Mouse (Mus musculus): Measurements from ENCODE around the gene Slbp.

Gene Slbp

GRCm38 (mm10) chr5:33629301-33629987 lies 22.9 kb downstream of the Slbp start, which contains the start of the genes Fam53a and Gm9903:
TSS of gene Fam53a (minus strand) at chr5:33629635.
TSS of gene Gm9903 (plus strand) at chr5:33629925.
- CTCF ChIA-PET = interaction anchor here (0.8 to 1.1 kb wide), 2 partner anchors 11 to 39 kb away, joined by 3 read pairs; no protein-coding TSS in a partner anchor

DNA sequence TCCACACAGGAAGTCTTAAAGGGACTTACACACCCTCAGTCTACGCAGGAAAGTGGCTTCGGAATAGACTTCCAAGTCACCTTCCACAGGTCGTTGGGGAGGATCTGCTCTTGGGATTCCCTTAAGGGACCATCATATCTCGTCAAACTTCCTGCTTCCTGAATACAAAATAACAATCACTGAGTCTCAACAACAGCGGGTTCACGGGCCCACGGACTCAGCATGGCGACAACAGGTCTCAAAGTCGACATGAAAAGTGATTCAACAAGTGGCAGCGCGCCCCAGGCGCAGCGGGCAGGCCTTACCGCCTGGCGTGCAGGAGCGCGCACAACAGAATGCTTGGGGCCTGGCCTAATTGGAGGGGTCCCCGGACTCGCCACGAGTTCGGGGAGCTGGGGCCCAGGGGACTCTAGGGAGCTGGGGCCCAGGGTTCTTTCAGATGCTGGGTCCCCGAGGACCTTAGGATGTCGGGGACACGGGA lies 23.5 kb downstream of the Slbp start:
- CTCF ChIA-PET = interaction anchor here (0.7 to 1.1 kb wide), 3 partner anchors 11 to 40 kb away, joined by 3 read pairs; no protein-coding TSS in a partner anchor

- CTCF ChIA-PET = no interaction called here
Observed at GRCm38 (mm10) chr5:33627968-33628367, 24.4 kb downstream of the Slbp start.

- CTCF ChIA-PET = no interaction called here
Observed at GRCm38 (mm10) chr5:33623766-33624165, 28.6 kb downstream of the Slbp start.

- CTCF ChIA-PET = no interaction called here
Observed at GRCm38 (mm10) chr5:33622671-33623070, 29.7 kb downstream of the Slbp start.

DNA sequence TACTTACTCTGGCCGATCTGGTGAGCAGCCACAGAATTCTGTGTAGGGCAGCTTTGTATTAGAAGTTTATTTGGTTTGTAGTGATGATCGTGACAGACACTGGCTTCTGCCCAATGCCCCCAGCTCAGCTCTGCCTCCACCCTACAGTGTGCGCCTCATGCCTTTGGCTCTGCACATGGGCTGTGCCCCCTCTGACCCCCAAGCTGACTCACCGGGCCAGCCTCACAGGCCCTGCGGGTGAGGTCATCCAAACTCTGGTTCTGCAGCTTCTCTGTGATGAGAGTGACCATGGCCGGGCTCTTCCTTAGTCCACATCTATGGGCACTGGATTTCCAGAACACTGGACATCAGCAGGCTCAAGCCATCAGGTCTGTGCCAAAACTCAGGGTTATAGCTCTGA lies 38.0 kb downstream of the Slbp start:
- CTCF ChIA-PET = no interaction called here

DNA sequence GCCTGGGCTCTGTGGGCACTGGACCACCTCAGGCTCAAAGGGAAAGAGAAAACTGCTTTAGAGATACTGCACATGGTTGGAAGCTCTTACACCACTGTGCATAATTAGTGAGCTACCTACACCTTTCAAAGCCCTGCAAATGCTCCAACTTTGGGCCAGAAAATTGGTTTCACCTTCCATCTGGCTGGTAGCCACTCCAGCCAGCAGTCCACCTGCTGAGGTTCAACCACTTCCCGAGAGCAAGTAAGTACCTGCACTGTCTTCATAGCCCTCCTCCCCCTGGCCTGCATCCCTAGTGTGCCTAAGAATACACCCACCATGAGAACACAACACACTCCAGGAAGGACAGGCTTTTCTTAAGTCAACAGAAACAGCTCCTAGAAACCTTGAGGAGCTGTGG lies 40.6 kb downstream of the Slbp start:
- CTCF ChIA-PET = no interaction called here

- CTCF ChIA-PET = no interaction called here
Observed at GRCm38 (mm10) chr5:33609226-33609625, 43.1 kb downstream of the Slbp start.

GRCm38 (mm10) chr5:33607434-33607833 lies 44.9 kb downstream of the Slbp start:
- CTCF ChIA-PET = no interaction called here

- CTCF ChIA-PET = no interaction called here
Observed at GRCm38 (mm10) chr5:33606631-33607030, 45.7 kb downstream of the Slbp start.

DNA sequence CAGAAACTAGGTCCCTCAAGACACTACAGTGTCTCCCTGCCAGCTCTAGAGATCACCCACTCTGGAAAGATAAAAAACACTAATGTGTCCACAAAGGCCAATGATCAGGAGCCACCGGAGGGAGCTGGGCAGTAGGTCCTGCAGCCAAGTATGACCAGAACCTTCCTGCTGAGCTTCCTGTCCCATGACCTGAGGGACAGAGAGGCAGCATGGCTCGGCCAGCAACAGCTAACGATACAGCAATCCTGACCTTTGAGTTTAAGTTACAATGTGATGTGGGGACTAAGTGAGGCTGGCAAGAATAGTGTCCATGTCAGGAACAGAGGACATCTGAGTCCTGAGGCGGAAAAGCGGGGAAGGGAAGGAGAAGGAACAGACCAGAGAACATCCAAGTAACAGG lies 47.1 kb downstream of the Slbp start:
- CTCF ChIA-PET = no interaction called here

GRCm38 (mm10) chr5:33593620-33594019 lies 58.8 kb downstream of the Slbp start:
- CTCF ChIA-PET = no interaction called here

DNA sequence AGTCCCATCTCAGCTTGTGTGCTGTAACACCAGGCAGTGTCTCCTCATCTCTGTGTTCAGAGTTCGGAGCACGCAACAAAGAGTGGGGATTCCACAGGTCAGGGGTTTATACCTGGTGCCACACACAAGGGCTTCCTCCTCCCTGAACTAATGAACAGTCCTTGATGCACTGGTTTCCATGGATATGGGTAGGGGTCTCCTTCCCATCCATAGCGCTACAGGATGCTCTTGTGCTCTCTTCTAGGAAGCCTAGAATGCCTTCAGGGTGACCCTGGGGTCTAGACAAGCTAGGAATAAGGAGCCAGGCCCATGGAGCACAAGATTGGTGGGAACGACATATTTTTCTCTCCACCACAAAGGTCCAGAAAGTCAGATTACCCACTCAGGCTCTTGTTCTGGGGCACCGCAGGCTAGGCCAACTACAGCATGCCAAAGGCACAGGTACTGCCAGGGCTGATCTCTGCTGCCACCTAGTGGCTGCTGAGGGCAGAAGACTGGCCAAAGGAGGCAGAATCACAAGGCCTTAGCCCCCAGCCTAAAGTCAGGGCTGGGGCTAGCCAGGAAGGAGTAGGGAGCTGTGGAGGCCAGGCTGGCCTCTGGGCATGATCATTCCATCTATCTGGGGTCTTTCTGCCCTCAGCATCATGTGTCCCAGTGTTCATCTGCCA lies 63.0 kb downstream of the Slbp start:
- CTCF ChIA-PET = no interaction called here

GRCm38 (mm10) chr5:33588066-33588465 lies 64.3 kb downstream of the Slbp start:
- CTCF ChIA-PET = no interaction called here

DNA sequence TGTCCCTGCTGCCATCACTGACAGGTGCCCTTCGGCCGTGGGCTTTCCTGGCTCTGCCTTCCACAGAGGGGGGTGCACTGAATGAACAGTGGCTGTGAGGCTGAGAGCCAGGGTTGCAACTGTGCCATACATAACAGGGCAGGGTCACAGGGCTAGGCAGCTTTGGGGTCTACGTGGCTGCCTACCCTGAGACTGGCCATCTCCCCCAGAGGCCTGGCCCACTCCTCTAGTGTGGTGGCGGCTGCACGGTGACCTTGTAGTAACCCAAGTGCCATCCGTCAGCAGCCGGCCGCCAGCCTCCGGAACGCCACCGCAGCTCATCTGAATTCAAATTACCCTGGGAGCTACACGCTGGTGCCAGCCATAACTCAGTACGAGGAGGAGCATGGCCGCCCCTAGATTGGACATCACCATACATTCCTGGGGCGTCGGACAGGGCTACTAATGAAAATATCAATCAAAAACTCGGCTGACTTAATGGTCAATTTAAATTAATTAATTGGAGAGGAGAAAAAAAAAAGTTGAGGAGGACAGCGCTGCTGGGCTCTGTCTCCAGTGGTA lies 64.8 kb downstream of the Slbp start:
- CTCF ChIA-PET = no interaction called here

Measured in spleen, embryonic (tissue).